Mouse (Mus musculus) ES-E14 (cell line): ENCODE data around the gene Dstyk.

Source experiments
- CHD2 ChIP-seq: IDR thresholded peaks from 2 replicates; pipeline ENCODE4 v1.6.1; 2014; ENCODE audit warnings: mild to moderate bottlenecking, low read depth, low read length, inconsistent platforms
- ZC3H11A ChIP-seq: IDR thresholded peaks from 2 replicates; pipeline ENCODE4 v1.6.1; 2012; ENCODE audit warnings: low read depth, mild to moderate bottlenecking, inconsistent platforms, low read length, borderline replicate concordance
- ZNF384 ChIP-seq: IDR thresholded peaks from 2 replicates; pipeline ENCODE4 v1.6.1; 2012; ENCODE audit warnings: low read depth, low read length, inconsistent platforms

DNA sequence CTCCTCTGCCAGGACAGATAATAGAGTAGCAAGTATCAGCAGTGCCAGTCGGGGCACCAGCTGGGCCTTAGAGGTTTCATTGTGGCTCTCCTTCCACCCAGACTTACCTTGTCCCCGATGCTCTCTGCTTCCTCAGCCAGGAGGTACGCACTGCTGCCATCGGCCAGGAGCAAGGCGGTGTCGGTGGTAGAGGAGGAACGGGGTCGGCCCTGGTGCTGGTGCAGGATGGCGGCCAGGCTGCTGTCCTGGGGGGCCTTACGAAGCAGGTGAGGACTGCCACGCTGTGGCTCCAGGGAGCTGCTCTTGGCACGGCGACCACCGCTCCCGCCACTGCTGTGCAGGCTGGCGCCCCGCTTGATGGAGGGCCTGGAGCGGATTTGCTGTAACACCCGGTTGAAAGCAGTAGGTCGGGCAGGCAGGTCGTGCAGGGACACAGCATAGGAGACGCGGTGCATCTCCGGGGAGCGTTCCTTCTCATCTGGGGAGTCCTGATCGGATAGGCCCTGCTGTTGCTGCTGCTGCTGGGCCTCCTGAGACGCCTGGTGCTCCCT, 36.7 kb upstream of the Dstyk start:
- no peak for TF ChIP-seq CHD2
- no peak for TF ChIP-seq ZC3H11A
- no peak for TF ChIP-seq ZNF384
